Mouse (Mus musculus) intestine, embryonic 16.5 days (tissue): ENCODE measurements around the gene Fam171b. TPM values are rescaled to one million over a fixed set of nuclear protein-coding genes. Genes with fewer than 3 reads are reported as not detected.

ENCODE experiments used
- ATAC-seq: fragments of 200-750 bp; cut with Nextera tagmentation; 2 replicates; pipeline ENCODE4 v1.8.0; 2017; ENCODE audit warnings: moderate TSS enrichment, moderate library complexity
- H3K27ac ChIP-seq: fragments of 300-500 bp; sonication (generic); 2 replicates; pipeline ENCODE4 v1.5.1; 2014; ENCODE audit warnings: mild to moderate bottlenecking, low read length
- H3K27me3 ChIP-seq: fragments of 300-500 bp; sonication (generic); replicated peaks from 2 replicates; pipeline ENCODE4 v1.6.1; 2014; ENCODE audit warnings: low read length, control low read depth, mixed read lengths; ENCODE audit not compliant: control insufficient read depth, insufficient read depth
- H3K36me3 ChIP-seq: fragments of 300-500 bp; sonication (generic); 2 replicates; pipeline ENCODE4 v1.6.1; 2014; ENCODE audit warnings: low read length, control low read depth; ENCODE audit not compliant: control insufficient read depth, insufficient read depth
- H3K4me1 ChIP-seq: fragments of 300-500 bp; sonication (generic); 2 replicates; pipeline ENCODE4 v1.6.1; 2014; ENCODE audit warnings: low read length, control low read depth, mixed read lengths; ENCODE audit not compliant: control insufficient read depth, insufficient read depth
- H3K4me2 ChIP-seq: fragments of 300-500 bp; sonication (generic); 2 replicates; pipeline ENCODE4 v1.6.1; 2014; ENCODE audit warnings: low read depth, low read length, control low read depth
- H3K4me3 ChIP-seq: fragments of 300-500 bp; sonication (generic); 2 replicates; pipeline ENCODE4 v1.5.1; 2014; ENCODE audit warnings: mild to moderate bottlenecking, low read length
- H3K9ac ChIP-seq: fragments of 300-500 bp; sonication (generic); 2 replicates; pipeline ENCODE4 v1.6.1; 2014; ENCODE audit warnings: low read depth, low read length
- H3K9me3 ChIP-seq: fragments of 300-500 bp; sonication (generic); 2 replicates; pipeline ENCODE4 v1.6.1; 2016; ENCODE audit warnings: low read length, control low read depth; ENCODE audit not compliant: control insufficient read depth
- WGBS: fragments of 180-500 bp; shearing (Covaris S2); extraction: QIAGEN DNeasy Blood & Tissue Kit; methylation state at CpG from one replicate; pipeline ENCODE4 v1.1.7; 2014; 5-methylcytosine and 5-hydroxymethylcytosine counted together
- polyA plus RNA-seq: library from polyadenylated mRNA; unstranded; fragments of >200 nt; fragmentation: Nextera tagmentation; extraction: Ambion mirVana; gene quantifications from 2 replicates; pipeline ENCODE4 v1.2.1, GENCODE M21; 2015

Fam171b gene
- polyA plus RNA-seq, 1 experiment from 2014 or later, result 6.6 TPM

GRCm38 (mm10) chr2:83797902-83798497 lies 14.4 kb upstream of the Fam171b start:
- no peak overlapping the region for H3K27ac ChIP-seq
- H3K9ac ChIP-seq, result no peak overlapping the region
- H3K36me3 ChIP-seq, result peaks cover 7% of the 10 kb centered on the region
- H3K4me2 ChIP-seq, result no peak overlapping the region
- H3K4me3 ChIP-seq, result no peak overlapping the region
- 85% methylated on average over 9 of the region's 9 CpGs for WGBS
- no peaks in the 10 kb centered on the region for H3K4me1 ChIP-seq
- no peaks in the 10 kb centered on the region for H3K9me3 ChIP-seq
- no peak for ATAC-seq
- no peaks in the 10 kb centered on the region for H3K27me3 ChIP-seq

- Histone ChIP-seq H3K4me2 (peak overlapping the region; percentile 94), H3K4me1 (peaks cover 6% of the 10 kb centered on the region; the same call in 1 of the 2 replicates), H3K9ac (no peak overlapping the region; the same call in 1 of the 2 replicates), H3K27me3 (0 out of 2 replicates have a peak, but pooled peaks cover 6% of the 10 kb centered on the region), H3K4me3 (peak overlapping the region; percentile 76), H3K27ac (no peak overlapping the region), H3K9me3 (no peaks in the 10 kb centered on the region), H3K36me3 (no peaks in the 10 kb centered on the region)
- ATAC-seq, result peak; percentile 18; the same call in 1 of the 2 replicates
- 18% methylated on average over 10 of the region's 10 CpGs for WGBS
These were observed 947 bp downstream of the Fam171b start for GRCm38 (mm10) chr2:83813273-83813892.

- no peak overlapping the region for H3K4me3 ChIP-seq
- H3K27ac ChIP-seq, result no peak overlapping the region
- H3K9me3 ChIP-seq, result no peaks in the 10 kb centered on the region
- peaks cover 6% of the 10 kb centered on the region; the same call in 1 of the 2 replicates for H3K4me1 ChIP-seq
- ATAC-seq, result no peak
- H3K4me2 ChIP-seq, result peak overlapping the region; percentile 27; the same call in 1 of the 2 replicates
- H3K27me3 ChIP-seq, result 0 out of 2 replicates have a peak, but pooled peaks cover 6% of the 10 kb centered on the region
- WGBS, result 36% methylated on average over 6 of the region's 6 CpGs
- H3K36me3 ChIP-seq, result no peaks in the 10 kb centered on the region
- H3K9ac ChIP-seq, result no peak overlapping the region
These were observed 1.6 kb downstream of the Fam171b start for GRCm38 (mm10) chr2:83814009-83814408.

GRCm38 (mm10) chr2:83816147-83816546 lies 3.7 kb downstream of the Fam171b start:
- no peak overlapping the region for H3K4me2 ChIP-seq
- H3K4me3 ChIP-seq, result no peak overlapping the region
- H3K27me3 ChIP-seq, result 0 out of 2 replicates have a peak, but pooled peaks cover 6% of the 10 kb centered on the region
- no peaks in the 10 kb centered on the region for H3K36me3 ChIP-seq
- WGBS, result 78% methylated on average over 6 of the region's 6 CpGs
- no peak for ATAC-seq
- no peak overlapping the region for H3K27ac ChIP-seq
- no peak overlapping the region for H3K9ac ChIP-seq
- no peaks in the 10 kb centered on the region for H3K9me3 ChIP-seq
- H3K4me1 ChIP-seq, result peaks cover 6% of the 10 kb centered on the region; the same call in 1 of the 2 replicates

GRCm38 (mm10) chr2:83825161-83825560 lies 12.7 kb downstream of the Fam171b start:
- no peaks in the 10 kb centered on the region for H3K36me3 ChIP-seq
- no peak overlapping the region for H3K4me3 ChIP-seq
- no peak overlapping the region for H3K4me2 ChIP-seq
- 48% methylated on average over 5 of the region's 5 CpGs for WGBS
- no peaks in the 10 kb centered on the region for H3K27me3 ChIP-seq
- H3K9ac ChIP-seq, result no peak overlapping the region
- no peak overlapping the region for H3K27ac ChIP-seq
- H3K4me1 ChIP-seq, result no peaks in the 10 kb centered on the region
- no peaks in the 10 kb centered on the region for H3K9me3 ChIP-seq
- ATAC-seq, result no peak

- Histone ChIP-seq H3K4me1 (no peaks in the 10 kb centered on the region), H3K9ac (no peak overlapping the region)
- 75% methylated on average over 3 of the region's 3 CpGs for WGBS
These were observed 16.6 kb downstream of the Fam171b start for GRCm38 (mm10) chr2:83828895-83829539.

GRCm38 (mm10) chr2:83832903-83833302 lies 20.5 kb downstream of the Fam171b start:
- Histone ChIP-seq H3K4me3 (no peak overlapping the region), H3K27ac (no peak overlapping the region), H3K27me3 (no peaks in the 10 kb centered on the region), H3K4me1 (no peaks in the 10 kb centered on the region), H3K9ac (no peak overlapping the region), H3K36me3 (no peaks in the 10 kb centered on the region), H3K9me3 (no peaks in the 10 kb centered on the region), H3K4me2 (no peak overlapping the region)
- WGBS, result 64% methylated on average over 4 of the region's 4 CpGs
- no peak for ATAC-seq

More at GRCm38 (mm10) chr2:83828895-83829539, 16.6 kb downstream of the Fam171b start:
- no peaks in the 10 kb centered on the region for H3K9me3 ChIP-seq
- no peak for ATAC-seq
- H3K27ac ChIP-seq, result no peak overlapping the region
- no peak overlapping the region for H3K4me3 ChIP-seq
- no peaks in the 10 kb centered on the region for H3K27me3 ChIP-seq
- no peak overlapping the region for H3K4me2 ChIP-seq
- no peaks in the 10 kb centered on the region for H3K36me3 ChIP-seq

- no peak overlapping the region for H3K4me2 ChIP-seq
- 81% methylated on average over 10 of the region's 10 CpGs for WGBS
- H3K27ac ChIP-seq, result no peak overlapping the region
- no peaks in the 10 kb centered on the region for H3K9me3 ChIP-seq
- H3K4me3 ChIP-seq, result no peak overlapping the region
- no peak for ATAC-seq
- H3K9ac ChIP-seq, result no peak overlapping the region
- H3K4me1 ChIP-seq, result no peaks in the 10 kb centered on the region
- no peaks in the 10 kb centered on the region for H3K36me3 ChIP-seq
- no peaks in the 10 kb centered on the region for H3K27me3 ChIP-seq
These were observed 23.1 kb downstream of the Fam171b start for GRCm38 (mm10) chr2:83835313-83836070.

GRCm38 (mm10) chr2:83848495-83848894 lies 36.1 kb downstream of the Fam171b start:
- H3K4me3 ChIP-seq, result no peak overlapping the region
- H3K9me3 ChIP-seq, result no peaks in the 10 kb centered on the region
- H3K36me3 ChIP-seq, result no peaks in the 10 kb centered on the region
- no peaks in the 10 kb centered on the region for H3K4me1 ChIP-seq
- H3K27me3 ChIP-seq, result no peaks in the 10 kb centered on the region
- no peak overlapping the region for H3K4me2 ChIP-seq
- no peak for ATAC-seq
- no peak overlapping the region for H3K27ac ChIP-seq
- WGBS, result 54% methylated on average over 3 of the region's 3 CpGs
- H3K9ac ChIP-seq, result no peak overlapping the region
